10 mouse cellular contexts compared by ENCODE assay signal in the genomic region with DNA sequence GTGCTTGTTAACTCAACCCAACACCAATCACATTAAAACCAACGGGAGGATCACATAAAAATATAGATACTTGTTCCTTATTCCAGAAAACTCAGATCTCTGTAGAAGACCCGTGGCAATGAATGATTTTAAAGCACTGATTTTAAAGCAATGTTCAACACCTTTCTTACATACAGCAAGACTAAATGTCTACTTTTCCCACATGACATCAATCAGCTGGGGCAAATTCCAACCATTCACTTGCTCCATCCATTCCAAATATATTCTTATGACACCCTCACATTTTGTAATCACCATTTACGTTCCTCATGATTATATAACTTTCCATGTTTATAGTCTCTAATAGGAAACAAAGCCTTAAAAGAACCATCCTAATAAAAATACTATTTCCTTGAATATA. TPM values are rescaled to one million over a fixed set of nuclear protein-coding genes. Genes with fewer than 3 reads are reported as not detected.
DNase-seq lines count a peak whose midpoint lies in the region; ATAC-seq and TF ChIP-seq lines count a peak whose summit lies in the region.
"Had no signal": no experiment of that assay in that cellular context is flagged by ENCODE, and none has a peak within 500 bp of the region (broad histone marks: within the 10 kb centered on the region; RNA-seq: fewer than 3 reads in every experiment).

No protein-coding gene starts in this region.

- no peak for TF ChIP-seq CTCF in left cerebral cortex, adult 2 months (IDR thresholded peaks at IDR 0.05)
- TF ChIP-seq CTCF in intestine, postnatal 0 days (IDR thresholded peaks at IDR 0.05; ENCODE audit: low read depth): no peak

- no peaks in the 10 kb centered on the region for H3K9me3 ChIP-seq in embryonic facial prominence, embryonic 13.5 days
- no peaks in the 10 kb centered on the region for H3K9me3 ChIP-seq in intestine, postnatal 0 days (ENCODE audit: control insufficient read depth)
- H3K9me3 ChIP-seq in neural tube, embryonic 13.5 days: no peaks in the 10 kb centered on the region

- peak overlapping the region; percentile 80 for H3K4me2 ChIP-seq in embryonic facial prominence, embryonic 13.5 days
- peak overlapping the region; percentile 75 for H3K4me2 ChIP-seq in intestine, postnatal 0 days (replicated peaks; ENCODE audit: low read depth)
- H3K4me2 ChIP-seq in neural tube, embryonic 13.5 days: peak overlapping the region; percentile 88

- no peaks in the 10 kb centered on the region for H3K27me3 ChIP-seq in embryonic facial prominence, embryonic 13.5 days
- no peaks in the 10 kb centered on the region for H3K27me3 ChIP-seq in intestine, postnatal 0 days (replicated peaks; ENCODE audit: control insufficient read depth, insufficient read depth, low read length)
- no peaks in the 10 kb centered on the region for H3K27me3 ChIP-seq in neural tube, embryonic 13.5 days

- peak overlapping the region; percentile 37; the same call in 1 of the 2 replicates for H3K9ac ChIP-seq in embryonic facial prominence, embryonic 13.5 days
- no peak overlapping the region; the same call in 1 of the 2 replicates for H3K9ac ChIP-seq in intestine, postnatal 0 days (ENCODE audit: low read depth, low read length)
- H3K9ac ChIP-seq in neural tube, embryonic 13.5 days: peak overlapping the region; percentile 83

- intact Hi-C loops in left cerebral cortex, adult 2 months (cut with DNase I): loop anchor here (1.0 to 5.0 kb wide), 6 partner anchors 105 to 473 kb away; a partner anchor contains a TSS
- intact Hi-C loops in gastrocnemius, postnatal 36 days (cut with DNase I): loop anchor here (5.0 kb wide), 1 partner anchor 262 kb away; no protein-coding TSS in a partner anchor
- intact Hi-C loops in left cerebral cortex, postnatal 14 days (cut with DNase I): loop anchor here (2.0 to 5.0 kb wide), 3 partner anchors 105 to 1227 kb away; a partner anchor contains a TSS

- H3K4me3 ChIP-seq in left cerebral cortex, adult 2 months: peak overlapping the region; percentile 75
- H3K4me3 ChIP-seq in embryonic facial prominence, embryonic 13.5 days: peak overlapping the region; percentile 63
- H3K4me3 ChIP-seq in intestine, postnatal 0 days (ENCODE audit: low read depth, low read length): peak overlapping the region; percentile 60
- peak overlapping the region; percentile 67 for H3K4me3 ChIP-seq in neural tube, embryonic 13.5 days

- ATAC-seq in embryonic facial prominence, embryonic 13.5 days (ENCODE audit: insufficient number of reproducible peaks, insufficient read depth, low FRiP score, low TSS enrichment, low read depth): no peak
- ATAC-seq in intestine, postnatal 0 days: no peak
- no peak for ATAC-seq in neural tube, embryonic 13.5 days (ENCODE audit: low read depth)

- WGBS in embryonic facial prominence, embryonic 13.5 days: 53% methylated on average over 3 of the region's 3 CpGs
- 34% methylated on average over 3 of the region's 3 CpGs for WGBS in intestine, postnatal 0 days
- 66% methylated on average over 3 of the region's 3 CpGs for WGBS in neural tube, embryonic 13.5 days

- no peaks in the 10 kb centered on the region for H3K36me3 ChIP-seq in embryonic facial prominence, embryonic 13.5 days
- no peaks in the 10 kb centered on the region for H3K36me3 ChIP-seq in intestine, postnatal 0 days (ENCODE audit: control insufficient read depth, insufficient read depth)
- no peaks in the 10 kb centered on the region for H3K36me3 ChIP-seq in neural tube, embryonic 13.5 days

- no peak for DNase-seq in left cerebral cortex, adult 2 months (ENCODE audit: extremely low spot score in 1 of 2, low spot score in 2 of 2)
- DNase-seq in left cerebral cortex, adult 8-10 months (ENCODE audit: low spot score in 2 of 2): no peak
- no peak for DNase-seq in gastrocnemius, postnatal 36 days
- DNase-seq in left cerebral cortex, postnatal 14 days (ENCODE audit: low spot score in 2 of 2): no peak
- DNase-seq in left cerebral cortex, adult 18-20 months (ENCODE audit: low spot score in 2 of 2): no peak
- DNase-seq: adrenal gland, adult 2 months; kidney, adult 11 months had no signal

- peaks cover 16% of the 10 kb centered on the region for H3K4me1 ChIP-seq in embryonic facial prominence, embryonic 13.5 days
- 0 out of 2 replicates have a peak, but pooled peaks cover 3% of the 10 kb centered on the region for H3K4me1 ChIP-seq in intestine, postnatal 0 days (replicated peaks; ENCODE audit: control insufficient read depth, insufficient read depth, low read length)
- H3K4me1 ChIP-seq in neural tube, embryonic 13.5 days (replicated peaks): peaks cover 35% of the 10 kb centered on the region

- peak overlapping the region; percentile 98 for H3K27ac ChIP-seq in left cerebral cortex, adult 2 months
- H3K27ac ChIP-seq in embryonic facial prominence, embryonic 13.5 days: peak overlapping the region; percentile 99
- no peak overlapping the region for H3K27ac ChIP-seq in intestine, postnatal 0 days (ENCODE audit: low read depth, low read length)
- H3K27ac ChIP-seq in neural tube, embryonic 13.5 days (replicated peaks): peak overlapping the region; percentile 97; the same call in 1 of the 2 replicates

RNA-seq across cellular contexts. Expression of a gene that starts 0.9 kb away (rescaled TPM):
- total RNA-seq in left cerebral cortex, adult 2 months (2021): 10 to 100 TPM; 26.6 to 29.5 TPM
- 10 to 100 TPM; 20.1 to 23.6 (median 22.1) TPM for total RNA-seq in left cerebral cortex, adult 8-10 months (2022)
- polyA plus RNA-seq in embryonic facial prominence, embryonic 13.5 days (2015; fragmentation: Nextera tagmentation; extraction: Ambion mirVana): 16.2 and 19.2 TPM in 2 replicates
- polyA plus RNA-seq in intestine, postnatal 0 days (2015; fragmentation: Nextera tagmentation; extraction: Ambion mirVana): 7.2 and 8.2 TPM in 2 replicates
- 15.3 and 17.2 TPM in 2 replicates for polyA plus RNA-seq in neural tube, embryonic 13.5 days (2015; fragmentation: Nextera tagmentation; extraction: Ambion mirVana)
- total RNA-seq in gastrocnemius, postnatal 36 days (2021): 10 to 100 TPM; 17.7 to 18.9 TPM
- total RNA-seq in left cerebral cortex, postnatal 14 days (2021): 10 to 100 TPM; 22.1 to 24.2 TPM
- 10 to 100 TPM; 25.8 to 27.6 TPM for total RNA-seq in left cerebral cortex, adult 18-20 months (2021)

RNA-seq across cellular contexts. Expression of a gene that starts 45.5 kb away (rescaled TPM):
- total RNA-seq in left cerebral cortex, adult 2 months (2021): not detected
- total RNA-seq in left cerebral cortex, adult 8-10 months (2022): not detected
- not detected in 2 replicates for polyA plus RNA-seq in embryonic facial prominence, embryonic 13.5 days (2015; fragmentation: Nextera tagmentation; extraction: Ambion mirVana)
- polyA plus RNA-seq in intestine, postnatal 0 days (2015; fragmentation: Nextera tagmentation; extraction: Ambion mirVana): not detected in 2 replicates
- polyA plus RNA-seq in neural tube, embryonic 13.5 days (2015; fragmentation: Nextera tagmentation; extraction: Ambion mirVana): not detected in 2 replicates
- total RNA-seq in gastrocnemius, postnatal 36 days (2021): not detected
- total RNA-seq in left cerebral cortex, postnatal 14 days (2021): not detected
- total RNA-seq in left cerebral cortex, adult 18-20 months (2021): not detected
- total RNA-seq: adrenal gland, adult 2 months had no signal
- polyA plus RNA-seq: adrenal gland, adult 2 months had no signal
